Mouse (Mus musculus) CH12.LX (cell line): ENCODE measurements around the gene Tmprss3.

ENCODE experiments used
- CTCF ChIP-seq, 2 experiments: IDR thresholded peaks in 1 of 2; conservative IDR thresholded peaks in 1 of 2; 2 replicates each; pipeline ENCODE4 v1.5.1; 2011 to 2012; ENCODE audit warnings: low read depth in 2 of 2, low read length in 2 of 2, improper control_type of control experiment in 1 of 2, inconsistent platforms in 1 of 2, mild to moderate bottlenecking in 1 of 2, moderate library complexity in 1 of 2
- MAFK ChIP-seq: IDR thresholded peaks from 2 replicates; pipeline ENCODE4 v1.6.1; 2011; ENCODE audit warnings: low read length, improper control_type of control experiment; ENCODE audit not compliant: insufficient replicate concordance
- MAZ ChIP-seq: IDR thresholded peaks from 2 replicates; pipeline ENCODE4 v1.6.1; 2012; ENCODE audit warnings: low read depth, mild to moderate bottlenecking, inconsistent platforms, low read length, improper control_type of control experiment, moderate library complexity
- NELFE ChIP-seq: IDR thresholded peaks from 2 replicates; pipeline ENCODE4 v1.6.1; 2011; ENCODE audit warnings: low read depth, low read length, improper control_type of control experiment
- POLR2A ChIP-seq: IDR thresholded peaks from 2 replicates; pipeline ENCODE4 v1.6.1; 2011; ENCODE audit warnings: low read depth, mild to moderate bottlenecking, improper control_type of control experiment, low read length
- SMC3 ChIP-seq: IDR thresholded peaks from 2 replicates; pipeline ENCODE4 v1.6.1; 2011; ENCODE audit warnings: low read depth, low read length, improper control_type of control experiment
- USF2 ChIP-seq: conservative IDR thresholded peaks from 2 replicates; pipeline ENCODE4 v1.6.1; 2011; ENCODE audit warnings: low read depth, low read length, improper control_type of control experiment

DNA sequence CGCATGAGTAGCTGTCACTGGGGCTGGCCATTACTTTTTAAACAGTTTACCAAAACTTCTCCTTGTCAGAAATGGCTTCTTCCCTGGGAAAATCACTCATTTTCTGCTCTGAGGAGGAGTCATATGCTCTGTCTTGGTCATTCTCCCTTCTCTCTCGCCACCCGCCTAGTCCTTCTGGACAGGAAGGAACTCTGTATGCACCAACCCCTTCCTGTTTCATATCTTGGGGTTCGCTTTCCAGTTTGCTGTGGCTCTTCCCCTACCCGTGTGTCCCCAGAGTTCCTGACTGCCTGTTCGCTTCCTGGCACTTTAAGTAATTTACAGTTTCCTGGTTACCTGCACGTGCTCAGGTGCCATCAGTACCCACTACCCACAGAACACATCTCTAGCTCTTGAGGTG, 28.2 kb upstream of the Tmprss3 start:
- no peak for TF ChIP-seq CTCF (conservative IDR thresholded peaks at IDR 0.05 in 1 of 2, IDR thresholded peaks at IDR 0.05 in 1 of 2; ENCODE audit: low read depth in 2 of 2, low read length in 2 of 2)
- TF ChIP-seq MAZ: no peak
- TF ChIP-seq POLR2A: no peak
- no peak for TF ChIP-seq USF2
- TF ChIP-seq MAFK: no peak
- no peak for TF ChIP-seq NELFE
- TF ChIP-seq SMC3: no peak
